Mouse (Mus musculus) spleen, adult 2 months (tissue): ENCODE results near the gene Gm14409. TPM values are rescaled to one million over a fixed set of nuclear protein-coding genes. Genes with fewer than 3 reads are reported as not detected.
"Not testable (repeated sequence)": the region's sequence is repeated elsewhere in the genome, so short reads cannot be mapped to it uniquely, and the experiment has no call there.

Experiments
- DNase-seq, 2 experiments: peaks; one replicate each; pipeline versions ENCODE4 v3.0.0 to v3.0.0-alpha.2; 2012 to 2021; ENCODE audit warnings: low spot score in 2 of 2, low read depth in 1 of 2
- H3K27ac ChIP-seq: fragments of 200-500 bp; 2 replicates; pipeline ENCODE4 v1.5.1; 2012; ENCODE audit warnings: low read length, inconsistent platforms; ENCODE audit not compliant: insufficient read depth
- H3K27me3 ChIP-seq: fragments of 200-500 bp; 2 replicates; pipeline ENCODE4 v1.6.1; 2012; ENCODE audit warnings: mild to moderate bottlenecking, moderate library complexity, low read length, inconsistent platforms; ENCODE audit not compliant: control insufficient read depth, insufficient read depth
- H3K36me3 ChIP-seq: fragments of 200-500 bp; 2 replicates; pipeline ENCODE4 v1.6.1; 2012; ENCODE audit warnings: mild to moderate bottlenecking, low read length, inconsistent platforms; ENCODE audit not compliant: control insufficient read depth, insufficient read depth
- H3K4me1 ChIP-seq: fragments of 200-500 bp; 2 replicates; pipeline ENCODE4 v1.6.1; 2011; ENCODE audit warnings: inconsistent platforms; ENCODE audit not compliant: control insufficient read depth, insufficient read depth, insufficient read length
- H3K4me3 ChIP-seq: fragments of 200-500 bp; 2 replicates; pipeline ENCODE4 v1.5.1; 2011; ENCODE audit warnings: mild to moderate bottlenecking, inconsistent platforms; ENCODE audit not compliant: insufficient read depth, insufficient read length; ENCODE audit errors: extremely low read depth
- WGBS: fragments of 180-500 bp; shearing (Covaris S2); methylation state at CpG from one replicate; pipeline ENCODE4 v1.1.7; 2018; 5-methylcytosine and 5-hydroxymethylcytosine counted together
- polyA plus RNA-seq: library from polyadenylated mRNA; depleted of rRNA; stranded (reverse); fragments of >200 nt; gene quantifications from 2 replicates; pipeline ENCODE4 v1.2.3, GENCODE M21; 2012; rRNA removed

The Gm14409 gene
- not detected in 2 replicates for polyA plus RNA-seq

- DNase-seq: not testable (repeated sequence)
- no CpG with 5 or more reads among the region's 2 CpGs for WGBS
Measured at GRCm38 (mm10) chr2:177266936-177267335, at the start of gene Gm14409. Gene Gm14409, minus strand, starts transcription at chr2:177267036.

GRCm38 (mm10) chr2:177309627-177310026 lies 42.8 kb upstream of the Gm14409 start:
- H3K27ac ChIP-seq, H3K4me3 ChIP-seq, H3K4me1 ChIP-seq, H3K36me3 ChIP-seq, DNase-seq, H3K27me3 ChIP-seq: not testable (repeated sequence)
- WGBS: 86% methylated on average over 4 of the region's 4 CpGs

More at GRCm38 (mm10) chr2:177266936-177267335, at the start of gene Gm14409:
- not testable (repeated sequence) for H3K36me3 ChIP-seq, H3K27ac ChIP-seq, H3K27me3 ChIP-seq, H3K4me1 ChIP-seq, H3K4me3 ChIP-seq

- H3K4me3 ChIP-seq, H3K36me3 ChIP-seq, DNase-seq, H3K27me3 ChIP-seq, H3K4me1 ChIP-seq, H3K27ac ChIP-seq: not testable (repeated sequence)
- WGBS: no CpG with 5 or more reads among the region's 2 CpGs
Measured at GRCm38 (mm10) chr2:177304980-177305379, 38.1 kb upstream of the Gm14409 start.

- not testable (repeated sequence) for H3K27me3 ChIP-seq, DNase-seq, H3K4me3 ChIP-seq, H3K4me1 ChIP-seq, H3K27ac ChIP-seq, H3K36me3 ChIP-seq
- whole genome bisulfite sequencing: 32% methylated on average over 3 of the region's 3 CpGs
Measured at GRCm38 (mm10) chr2:177283701-177284100, 16.9 kb upstream of the Gm14409 start.

GRCm38 (mm10) chr2:177277754-177278153 lies 10.9 kb upstream of the Gm14409 start:
- not testable (repeated sequence) for H3K4me1 ChIP-seq, DNase-seq, H3K27me3 ChIP-seq, H3K36me3 ChIP-seq, H3K27ac ChIP-seq, H3K4me3 ChIP-seq
- 81% methylated on average over 2 of the region's 2 CpGs for WGBS

- DNase-seq, H3K36me3 ChIP-seq, H3K27ac ChIP-seq, H3K4me3 ChIP-seq, H3K4me1 ChIP-seq, H3K27me3 ChIP-seq: not testable (repeated sequence)
- 82% methylated on average over 2 of the region's 2 CpGs for WGBS
Measured at GRCm38 (mm10) chr2:177272237-177272636, 5.4 kb upstream of the Gm14409 start.

- H3K27ac ChIP-seq, H3K27me3 ChIP-seq, H3K36me3 ChIP-seq, DNase-seq, H3K4me3 ChIP-seq, H3K4me1 ChIP-seq: not testable (repeated sequence)
- WGBS: 78% methylated on average over 2 of the region's 2 CpGs
Measured at GRCm38 (mm10) chr2:177247449-177247848, 19.4 kb downstream of the Gm14409 start.

GRCm38 (mm10) chr2:177230461-177230860 lies 36.4 kb downstream of the Gm14409 start:
- WGBS: 68% methylated on average over 2 of the region's 2 CpGs
- H3K4me3 ChIP-seq, DNase-seq, H3K27me3 ChIP-seq, H3K36me3 ChIP-seq, H3K4me1 ChIP-seq, H3K27ac ChIP-seq: not testable (repeated sequence)

Other genes with a start within 250 kb of the Gm14409 start
- not detected in 2 replicates for gene Gm14401, start 192.7 kb downstream of the Gm14409 start, polyA plus RNA-seq
- 0.87 and 1.1 TPM in 2 replicates for gene Gm14410, start 60.6 kb downstream of the Gm14409 start, polyA plus RNA-seq
- gene Gm14412, start 57.3 kb upstream of the Gm14409 start, polyA plus RNA-seq: not detected in 2 replicates
- 0.33 TPM in 1 of 2 replicates, not detected in the other for gene Gm14418, start 131.3 kb upstream of the Gm14409 start, polyA plus RNA-seq
- gene Zfp970, start 197.7 kb upstream of the Gm14409 start, polyA plus RNA-seq: 0.97 and 1.1 TPM in 2 replicates
- 0.07 and 0.15 TPM in 2 replicates for gene Gm14403, start 231.2 kb upstream of the Gm14409 start, polyA plus RNA-seq